8 mouse cellular contexts compared by ENCODE assay signal in the genomic region with DNA sequence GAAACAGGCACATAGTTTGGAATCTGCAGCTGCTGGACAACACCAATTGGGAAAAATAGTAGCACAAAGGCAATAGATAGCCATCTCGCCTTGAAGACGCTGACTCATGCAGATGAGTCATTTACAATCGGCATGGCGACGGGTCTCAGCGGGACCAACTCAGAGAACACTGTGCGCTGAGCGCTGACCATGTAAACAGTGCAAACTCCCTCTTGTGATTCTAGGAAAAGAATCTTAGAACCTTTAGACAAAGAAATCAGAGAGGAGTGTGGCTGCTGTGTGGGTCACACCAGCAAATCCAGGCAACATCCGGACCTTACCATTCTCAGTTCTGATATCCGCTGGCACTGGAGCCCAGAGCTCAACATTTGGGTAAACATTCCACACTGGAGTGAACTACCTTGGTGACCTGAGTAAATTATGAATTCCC. TPM values are rescaled to one million over a fixed set of nuclear protein-coding genes. Genes with fewer than 3 reads are reported as not detected.
DNase-seq lines count a peak whose midpoint lies in the region; ATAC-seq and TF ChIP-seq lines count a peak whose summit lies in the region.

No protein-coding gene starts in this region.

- no peak for TF ChIP-seq EP300 in liver, postnatal 0 days (IDR thresholded peaks at IDR 0.05; ENCODE audit: low read depth)

- TF ChIP-seq POLR2A in spleen, adult 2 months (IDR thresholded peaks at IDR 0.05; ENCODE audit: low read depth, low read length): no peak
- TF ChIP-seq POLR2A in bone marrow macrophage, adult 2 months (IDR thresholded peaks at IDR 0.05; ENCODE audit: borderline replicate concordance, low read depth, low read length): no peak

- ATAC-seq in liver, postnatal 0 days: peak; percentile 68
- ATAC-seq in forebrain, embryonic 14.5 days: no peak
- ATAC-seq in midbrain, embryonic 15.5 days (replicated peaks): no peak

- no peaks in the 10 kb centered on the region for H3K9me3 ChIP-seq in liver, postnatal 0 days (ENCODE audit: low read length)
- no peaks in the 10 kb centered on the region for H3K9me3 ChIP-seq in forebrain, embryonic 14.5 days (replicated peaks; ENCODE audit: control insufficient read depth, low read length)
- H3K9me3 ChIP-seq in midbrain, embryonic 15.5 days: no peaks in the 10 kb centered on the region

- H3K36me3 ChIP-seq in spleen, adult 2 months (ENCODE audit: control insufficient read depth, insufficient read depth, low read length): no peaks in the 10 kb centered on the region
- no peaks in the 10 kb centered on the region for H3K36me3 ChIP-seq in liver, postnatal 0 days (replicated peaks; ENCODE audit: insufficient read depth, low read length)
- no peaks in the 10 kb centered on the region for H3K36me3 ChIP-seq in forebrain, embryonic 14.5 days (ENCODE audit: control insufficient read depth, insufficient read depth, low read length)
- H3K36me3 ChIP-seq in midbrain, embryonic 15.5 days (replicated peaks): no peaks in the 10 kb centered on the region

- no peak for TF ChIP-seq CTCF in spleen, adult 2 months (IDR thresholded peaks at IDR 0.05; ENCODE audit: extremely low read depth, insufficient read depth, insufficient read length, insufficient replicate concordance)
- no peak for TF ChIP-seq CTCF in bone marrow macrophage, adult 2 months (IDR thresholded peaks at IDR 0.05; ENCODE audit: low read depth, low read length)
- TF ChIP-seq CTCF in liver, postnatal 0 days (IDR thresholded peaks at IDR 0.05; ENCODE audit: low read depth): no peak

- H3K27me3 ChIP-seq in spleen, adult 2 months (ENCODE audit: control insufficient read depth, insufficient read depth, low read length): no peaks in the 10 kb centered on the region
- H3K27me3 ChIP-seq in liver, postnatal 0 days (ENCODE audit: insufficient read depth, low read length): no peaks in the 10 kb centered on the region
- no peaks in the 10 kb centered on the region for H3K27me3 ChIP-seq in forebrain, embryonic 14.5 days (replicated peaks; ENCODE audit: control insufficient read depth, insufficient read depth, low read length)
- H3K27me3 ChIP-seq in midbrain, embryonic 15.5 days (replicated peaks): no peaks in the 10 kb centered on the region

- WGBS in spleen, adult 2 months: 45% methylated on average over 10 of the region's 10 CpGs
- 33% methylated on average over 10 of the region's 10 CpGs for WGBS in liver, postnatal 0 days (ENCODE audit: insufficient replicate concordance)
- WGBS in forebrain, embryonic 14.5 days: 62% methylated on average over 10 of the region's 10 CpGs
- WGBS in midbrain, embryonic 15.5 days: 55% methylated on average over 10 of the region's 10 CpGs

- H3K9ac ChIP-seq in liver, postnatal 0 days (replicated peaks): no peak overlapping the region; the same call in 1 of the 2 replicates
- no peak overlapping the region for H3K9ac ChIP-seq in forebrain, embryonic 14.5 days (ENCODE audit: low read length)
- no peak overlapping the region for H3K9ac ChIP-seq in midbrain, embryonic 15.5 days

- H3K27ac ChIP-seq in spleen, adult 2 months (ENCODE audit: insufficient read depth, low read length): peak overlapping the region; percentile 54
- peak overlapping the region; percentile 94 for H3K27ac ChIP-seq in bone marrow macrophage, adult 2 months (ENCODE audit: insufficient read depth, low read depth, low read length)
- peak overlapping the region; percentile 82 for H3K27ac ChIP-seq in liver, postnatal 0 days (ENCODE audit: low read depth)
- no peak overlapping the region for H3K27ac ChIP-seq in forebrain, embryonic 14.5 days (ENCODE audit: low read depth, low read length)
- H3K27ac ChIP-seq in midbrain, embryonic 15.5 days: no peak overlapping the region

- peak overlapping the region; percentile 67 for H3K4me2 ChIP-seq in liver, postnatal 0 days (ENCODE audit: low read depth, low read length)
- H3K4me2 ChIP-seq in forebrain, embryonic 14.5 days (ENCODE audit: low read length): no peak overlapping the region
- H3K4me2 ChIP-seq in midbrain, embryonic 15.5 days: no peak overlapping the region

- H3K4me1 ChIP-seq in spleen, adult 2 months (ENCODE audit: control insufficient read depth, insufficient read depth, insufficient read length): no peaks in the 10 kb centered on the region; the same call in 1 of the 2 replicates
- H3K4me1 ChIP-seq in bone marrow macrophage, adult 2 months (ENCODE audit: control insufficient read depth, insufficient read depth, low read length): peaks cover 39% of the 10 kb centered on the region
- H3K4me1 ChIP-seq in liver, postnatal 0 days (ENCODE audit: insufficient read depth): peaks cover 10% of the 10 kb centered on the region
- H3K4me1 ChIP-seq in forebrain, embryonic 14.5 days (ENCODE audit: control insufficient read depth, insufficient read depth, low read length): no peaks in the 10 kb centered on the region
- no peaks in the 10 kb centered on the region for H3K4me1 ChIP-seq in midbrain, embryonic 15.5 days

- no peak overlapping the region; the same call in 1 of the 2 replicates for H3K4me3 ChIP-seq in spleen, adult 2 months (ENCODE audit: extremely low read depth, insufficient read depth, insufficient read length)
- H3K4me3 ChIP-seq in bone marrow macrophage, adult 2 months (ENCODE audit: insufficient read depth, low read length): peak overlapping the region; percentile 60
- peak overlapping the region; percentile 29; the same call in 1 of the 2 replicates for H3K4me3 ChIP-seq in liver, postnatal 0 days (ENCODE audit: low read depth, low read length)
- H3K4me3 ChIP-seq in forebrain, embryonic 14.5 days (ENCODE audit: low read depth, low read length): no peak overlapping the region
- no peak overlapping the region for H3K4me3 ChIP-seq in midbrain, embryonic 15.5 days

- intact Hi-C loops in heart, postnatal 14 days (cut with DNase I): no loop called here

- DNase-seq in spleen, adult 2 months (ENCODE audit: low read depth in 1 of 2, low spot score in 2 of 2): no peak
- no peak for DNase-seq in spleen, postnatal 14 days (ENCODE audit: low spot score in 2 of 2)
- DNase-seq in heart, postnatal 14 days: peak; percentile 44 to 53
- no peak for DNase-seq in liver, postnatal 0 days
- DNase-seq in forebrain, embryonic 14.5 days (ENCODE audit: low spot score): no peak
- no peak for DNase-seq in testis, postnatal 10 days (ENCODE audit: low spot score)

RNA-seq across cellular contexts. Expression of gene Klf6, which starts 16.1 kb away (rescaled TPM):
- polyA plus RNA-seq in spleen, adult 2 months (2012; rRNA removed): 8.4 and 14.6 TPM in 2 replicates
- 174 TPM in 2 replicates for polyA plus RNA-seq in bone marrow macrophage, adult 2 months (2012; ENCODE audit: insufficient read depth, insufficient read length, missing spikeins)
- 10 to 100 TPM; 76.8 to 80.6 TPM for total RNA-seq in heart, postnatal 14 days (2021)
- 15.3 and 18.9 TPM in 2 replicates for polyA plus RNA-seq in liver, postnatal 0 days (2015; fragmentation: Nextera tagmentation; extraction: Ambion mirVana)
- polyA plus RNA-seq in forebrain, embryonic 14.5 days (2014; fragmentation: Nextera tagmentation; extraction: Ambion mirVana): 56.9 and 80.8 TPM in 2 replicates
- 104 TPM in 2 replicates for polyA plus RNA-seq in midbrain, embryonic 15.5 days (2015; fragmentation: Nextera tagmentation; extraction: Ambion mirVana)

Comparison
In these comparisons a context has a peak if more than half of its experiments do, and no peak if none do; other contexts are left out.
1. DNase-seq: peak in heart, postnatal 14 days (2 of 2); none in spleen, adult 2 months (0 of 2), spleen, postnatal 14 days (0 of 2), liver, postnatal 0 days (single experiment), forebrain, embryonic 14.5 days (single experiment) and testis, postnatal 10 days (single experiment).
2. H3K27ac ChIP-seq: peak in spleen, adult 2 months (single experiment), bone marrow macrophage, adult 2 months (single experiment) and liver, postnatal 0 days (single experiment); none in forebrain, embryonic 14.5 days (single experiment) and midbrain, embryonic 15.5 days (single experiment).
3. H3K4me3 ChIP-seq: peak in bone marrow macrophage, adult 2 months (single experiment) and liver, postnatal 0 days (single experiment); none in spleen, adult 2 months (single experiment), forebrain, embryonic 14.5 days (single experiment) and midbrain, embryonic 15.5 days (single experiment).